Mouse (Mus musculus): ENCODE data around the gene Tert.

Gene Tert

GRCm38 (mm10) chr13:73626745-73627549 is at the start of gene Tert:
Tert (plus strand) TSS chr13:73626911.
- DNase-seq (ENCODE audit: low spot score): no peak

DNA sequence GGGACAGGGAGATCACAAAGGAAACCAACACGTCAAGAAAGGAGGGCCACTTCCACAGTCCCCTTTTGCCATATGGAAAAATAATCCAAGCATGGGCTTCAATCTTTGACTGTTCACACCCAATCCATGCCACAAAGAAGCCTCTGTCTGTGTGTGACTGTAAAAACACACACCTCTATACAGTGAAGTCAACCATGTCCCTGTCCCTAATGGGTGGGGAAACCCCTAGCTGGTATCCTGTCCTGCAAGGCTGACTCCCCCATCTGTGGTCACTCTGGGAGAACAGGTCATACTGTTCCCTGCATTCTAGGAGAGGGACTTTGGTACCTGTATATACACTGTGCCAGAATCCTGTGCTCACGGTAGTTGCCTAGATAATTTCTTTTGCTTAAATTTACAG is 49.4 kb upstream of the Tert start:
- DNase-seq (ENCODE audit: low spot score): no peak

DNA sequence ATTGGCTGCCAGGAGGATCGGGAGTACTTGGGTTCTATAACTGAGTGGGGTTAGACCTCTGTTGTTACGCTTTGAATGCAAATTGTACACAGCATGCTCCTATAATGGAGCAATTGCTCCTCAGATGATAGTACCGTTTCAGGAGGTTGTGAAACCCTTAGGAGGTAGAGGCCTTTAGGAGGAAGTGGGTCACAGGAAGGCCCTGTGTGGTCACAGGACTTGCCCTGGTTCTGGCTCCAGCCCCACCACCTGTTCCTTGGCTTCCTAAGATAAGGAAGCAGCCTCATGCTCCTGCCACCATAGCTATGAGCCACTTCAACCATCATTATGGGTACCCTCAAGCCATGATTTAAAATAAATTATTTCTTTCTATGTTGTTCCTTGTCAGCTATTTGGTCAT is 35.2 kb upstream of the Tert start:
- no peak for DNase-seq (ENCODE audit: low spot score)

GRCm38 (mm10) chr13:73592546-73592945 is 34.2 kb upstream of the Tert start:
- DNase-seq (ENCODE audit: low spot score): no peak

GRCm38 (mm10) chr13:73596276-73596675 is 30.4 kb upstream of the Tert start:
- DNase-seq (ENCODE audit: low spot score): no peak

DNA sequence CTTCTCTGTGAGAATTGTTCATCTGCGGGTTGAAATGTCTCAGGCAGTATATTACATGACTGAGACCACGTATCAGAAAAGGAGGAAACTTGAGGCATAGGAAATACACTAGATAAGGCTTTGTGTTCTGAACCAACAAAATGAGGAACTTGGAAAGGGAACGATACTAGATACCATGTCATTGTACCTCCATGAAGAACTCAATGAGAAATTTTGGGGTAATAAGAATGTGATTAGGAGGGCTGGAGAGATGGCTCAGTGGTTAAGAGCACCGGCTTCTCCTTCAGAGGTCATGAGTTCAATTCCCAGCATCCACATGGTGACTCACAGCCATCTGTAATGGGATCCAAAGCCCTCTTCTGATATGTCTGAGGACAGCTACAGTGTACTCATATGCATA is 26.5 kb upstream of the Tert start:
- no peak for DNase-seq (ENCODE audit: low spot score)

- no peak for DNase-seq (ENCODE audit: low spot score)
Observed at GRCm38 (mm10) chr13:73603046-73603445, 23.7 kb upstream of the Tert start.

DNA sequence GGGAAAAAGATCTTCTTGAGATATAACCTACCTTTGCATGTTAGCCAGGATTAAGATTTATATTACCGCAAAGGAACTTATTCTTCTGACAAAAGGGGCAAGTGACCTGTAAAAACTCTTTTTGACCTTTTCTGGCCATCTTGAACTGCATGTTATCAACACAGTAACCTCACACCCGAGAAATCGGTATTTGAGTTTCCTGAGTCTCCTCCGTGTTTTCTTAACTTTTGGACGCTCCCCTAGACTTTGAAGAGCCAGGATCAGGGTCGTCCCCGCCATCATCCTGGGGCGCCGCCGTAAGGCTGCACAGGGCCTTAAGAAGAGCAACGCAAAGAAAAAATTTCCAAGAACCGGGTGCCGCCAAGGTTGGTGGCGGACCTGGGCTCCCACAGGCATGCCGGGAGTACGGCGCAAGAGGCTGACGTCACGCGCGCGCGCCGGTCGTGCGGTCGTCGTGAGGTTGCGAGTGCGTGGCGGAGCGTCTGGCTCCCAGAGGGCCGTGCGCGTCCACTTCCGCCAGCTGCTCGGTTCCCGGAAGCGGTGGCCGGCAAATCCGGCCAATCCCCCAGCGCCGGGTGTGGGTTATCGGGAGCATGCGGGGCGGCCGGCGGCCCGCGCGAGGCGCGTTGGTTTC is 23.1 kb upstream of the Tert start, which contains the start of gene Clptm1l:
TSS of gene Clptm1l (plus strand) at position 485 of the 634 bp plus-strand sequence.
- DNase-seq (ENCODE audit: low spot score): peak; percentile 84

GRCm38 (mm10) chr13:73604156-73604957 is 22.4 kb upstream of the Tert start:
- no peak for DNase-seq (ENCODE audit: low spot score)

GRCm38 (mm10) chr13:73618406-73618805 is 8.3 kb upstream of the Tert start:
- no peak for DNase-seq (ENCODE audit: low spot score)

GRCm38 (mm10) chr13:73620637-73621036 is 6.1 kb upstream of the Tert start:
- no peak for DNase-seq (ENCODE audit: low spot score)

GRCm38 (mm10) chr13:73626410-73626744 is 334 bp upstream of the Tert start:
- no peak for DNase-seq (ENCODE audit: low spot score)

DNA sequence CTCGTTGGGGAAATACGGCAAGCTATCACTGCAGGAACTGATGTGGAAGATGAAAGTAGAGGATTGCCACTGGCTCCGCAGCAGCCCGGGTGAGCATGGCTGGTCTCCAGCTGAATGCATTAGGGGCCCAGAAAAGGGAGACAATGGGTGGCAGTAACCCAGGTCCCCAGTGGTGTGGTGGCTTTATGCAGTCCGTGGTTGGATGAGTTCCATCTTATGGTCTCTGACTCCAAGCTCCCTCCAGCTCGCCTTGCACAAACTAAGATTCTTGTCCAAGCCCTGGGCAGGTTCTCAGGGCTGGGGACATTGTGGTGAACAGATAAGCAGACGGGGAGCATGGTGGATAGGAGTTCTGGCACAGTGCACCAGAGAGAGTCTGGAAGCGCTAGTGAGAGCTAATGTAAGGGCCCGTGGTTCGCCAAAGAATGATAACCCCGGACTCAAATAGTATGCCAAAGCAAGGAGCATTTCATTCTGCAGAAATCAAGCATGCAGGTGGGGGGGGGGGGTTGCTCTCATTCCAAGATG is 1.9 kb downstream of the Tert start:
- DNase-seq (ENCODE audit: low spot score): no peak

GRCm38 (mm10) chr13:73631837-73632236 is 5.1 kb downstream of the Tert start:
- no peak for DNase-seq (ENCODE audit: low spot score)

DNA sequence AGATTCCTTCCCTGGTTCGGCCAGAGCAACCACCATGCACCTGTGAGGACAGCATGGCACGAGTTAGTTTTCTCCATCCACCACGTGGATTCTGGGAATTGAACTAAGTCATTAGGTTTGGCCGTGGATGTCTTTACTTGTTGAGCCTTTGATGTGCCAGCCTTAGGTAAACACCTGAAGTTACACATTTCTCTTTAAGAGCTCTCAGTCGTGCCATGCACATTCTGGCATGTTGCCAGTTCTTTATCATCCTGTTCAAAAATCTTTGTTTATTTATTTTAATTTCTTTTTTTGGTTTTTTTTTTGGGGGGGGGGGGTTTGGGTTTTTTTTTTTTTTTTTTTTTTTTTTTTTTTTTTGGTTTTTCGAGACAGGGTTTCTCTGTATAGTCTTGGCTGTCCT is 11.1 kb downstream of the Tert start:
- DNase-seq (ENCODE audit: low spot score): no peak

GRCm38 (mm10) chr13:73641296-73641695 is 14.6 kb downstream of the Tert start:
- no peak for DNase-seq (ENCODE audit: low spot score)

DNA sequence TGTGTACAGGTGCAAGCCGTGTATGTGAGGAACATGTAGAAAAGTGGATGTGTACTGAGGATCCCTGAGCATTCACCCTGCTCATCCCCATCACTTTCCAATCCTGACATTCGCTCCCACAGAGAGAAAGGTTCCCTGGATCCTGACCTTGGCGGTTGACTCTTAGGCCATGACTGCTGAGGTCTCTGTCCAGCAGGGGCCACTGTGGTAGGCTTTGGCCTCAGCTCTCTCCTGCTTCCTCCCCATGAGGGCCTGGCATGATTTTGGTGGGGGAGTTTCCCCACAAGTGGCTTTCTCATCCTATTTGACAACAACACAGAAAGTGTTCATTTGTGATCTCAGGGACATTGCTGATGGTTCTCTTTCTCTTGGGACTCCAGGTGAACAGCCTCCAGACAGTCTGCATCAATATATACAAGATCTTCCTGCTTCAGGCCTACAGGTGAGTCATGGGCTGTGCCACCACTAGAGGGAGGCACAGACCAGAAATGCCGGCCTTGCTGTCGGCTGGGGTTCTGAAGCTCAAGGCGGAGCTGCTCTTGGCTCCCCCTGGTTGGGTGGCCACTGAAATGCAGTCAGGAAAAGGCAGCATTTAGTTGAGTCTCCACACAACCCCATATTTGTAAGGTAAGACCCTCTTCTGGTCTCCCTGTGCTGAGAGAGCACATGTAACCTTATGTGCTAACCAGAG is 19.8 kb downstream of the Tert start:
- no peak for DNase-seq (ENCODE audit: low spot score)

GRCm38 (mm10) chr13:73653266-73653665 is 26.6 kb downstream of the Tert start:
- DNase-seq (ENCODE audit: low spot score): no peak

DNA sequence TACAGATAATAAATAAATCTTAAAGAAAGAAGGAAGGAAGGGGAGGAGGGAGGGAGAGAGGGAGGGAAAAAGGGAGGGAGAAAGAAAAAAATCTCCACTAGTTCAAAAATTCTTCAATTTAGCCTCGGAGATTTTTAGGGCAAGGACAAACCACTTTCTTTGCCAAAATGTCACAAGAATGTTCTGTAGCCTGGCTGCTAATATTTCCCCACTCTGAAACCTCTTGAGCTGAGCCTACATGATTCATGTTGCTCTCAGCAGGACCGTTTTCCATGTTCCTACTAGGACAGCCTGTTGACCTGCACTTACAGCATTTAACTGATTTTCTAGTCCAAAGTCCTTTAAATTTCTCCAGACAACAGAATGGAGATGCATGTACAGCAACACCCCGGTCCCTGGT is 28.3 kb downstream of the Tert start:
- no peak for DNase-seq (ENCODE audit: low spot score)

GRCm38 (mm10) chr13:73658953-73659352 is 32.2 kb downstream of the Tert start:
- DNase-seq (ENCODE audit: low spot score): no peak

GRCm38 (mm10) chr13:73660163-73660695 is 33.5 kb downstream of the Tert start:
- DNase-seq (ENCODE audit: low spot score): no peak

DNA sequence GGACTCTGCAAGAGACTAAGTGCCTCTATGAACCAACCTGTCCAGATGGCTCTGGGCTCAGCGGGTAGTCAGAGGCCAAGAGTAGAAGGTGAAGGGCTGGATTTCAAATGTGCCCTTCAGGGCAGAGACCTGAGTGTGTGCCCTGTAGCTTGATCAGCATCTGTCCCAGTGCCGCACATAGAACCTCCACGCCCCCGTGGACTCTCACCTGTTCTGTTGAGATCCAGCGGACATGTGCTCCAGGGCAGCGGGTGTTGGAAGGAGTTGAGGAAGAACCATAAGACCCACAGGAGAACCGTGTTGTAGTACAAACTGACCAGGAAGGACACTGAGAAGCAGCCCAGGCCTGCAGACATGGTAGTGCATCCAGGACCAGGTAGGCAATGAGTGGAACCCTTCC is 48.5 kb downstream of the Tert start:
- DNase-seq (ENCODE audit: low spot score): no peak

All from layer of hippocampus, adult 9-10 months (tissue).